Mouse (Mus musculus) kidney, embryonic 14.5 days (tissue): ENCODE measurements around the gene Cdh10. TPM values are rescaled to one million over a fixed set of nuclear protein-coding genes. Genes with fewer than 3 reads are reported as not detected.

Source experiments
- ATAC-seq: fragments of 200-750 bp; cut with Nextera tagmentation; 2 replicates; pipeline ENCODE4 v1.8.0; 2017; ENCODE audit warnings: moderate number of reproducible peaks, mild to moderate bottlenecking, moderate TSS enrichment, moderate library complexity; ENCODE audit not compliant: low FRiP score, low TSS enrichment
- H3K27ac ChIP-seq: fragments of 300-500 bp; sonication (generic); 2 replicates; pipeline ENCODE4 v1.5.1; 2014; ENCODE audit warnings: low read depth, mild to moderate bottlenecking, low read length, moderate library complexity, mixed read lengths
- H3K27me3 ChIP-seq: fragments of 300-500 bp; sonication (generic); 2 replicates; pipeline ENCODE4 v1.6.1; 2014; ENCODE audit warnings: mild to moderate bottlenecking, low read length; ENCODE audit not compliant: control insufficient read depth, insufficient read depth
- H3K36me3 ChIP-seq: fragments of 300-500 bp; sonication (generic); 2 replicates; pipeline ENCODE4 v1.6.1; 2014; ENCODE audit warnings: low read length, mixed read lengths; ENCODE audit not compliant: control insufficient read depth, insufficient read depth
- H3K4me1 ChIP-seq: fragments of 300-500 bp; sonication (generic); 2 replicates; pipeline ENCODE4 v1.6.1; 2014; ENCODE audit warnings: low read length, mixed read lengths; ENCODE audit not compliant: control insufficient read depth, insufficient read depth
- H3K4me2 ChIP-seq: fragments of 300-500 bp; sonication (generic); replicated peaks from 2 replicates; pipeline ENCODE4 v1.6.1; 2014; ENCODE audit warnings: low read depth, mild to moderate bottlenecking, low read length
- H3K4me3 ChIP-seq: fragments of 300-500 bp; sonication (generic); 2 replicates; pipeline ENCODE4 v1.5.1; 2014; ENCODE audit warnings: mild to moderate bottlenecking, low read length
- H3K9ac ChIP-seq: fragments of 300-500 bp; sonication (generic); 2 replicates; pipeline ENCODE4 v1.6.1; 2014; ENCODE audit warnings: low read depth, mild to moderate bottlenecking, low read length, moderate library complexity
- H3K9me3 ChIP-seq: fragments of 300-500 bp; sonication (generic); 2 replicates; pipeline ENCODE4 v1.6.1; 2016; ENCODE audit warnings: low read length; ENCODE audit not compliant: control insufficient read depth
- WGBS: fragments of 180-500 bp; shearing (Covaris S2); extraction: QIAGEN DNeasy Blood & Tissue Kit; methylation state at CpG from one replicate; pipeline ENCODE4 v1.1.7; 2014; 5-methylcytosine and 5-hydroxymethylcytosine counted together
- polyA plus RNA-seq: library from polyadenylated mRNA; unstranded; fragments of >200 nt; fragmentation: Nextera tagmentation; extraction: Ambion mirVana; gene quantifications from 2 replicates; pipeline ENCODE4 v1.2.1, GENCODE M21; 2014

The Cdh10 gene
- polyA plus RNA-seq, 1 experiment from 2014 or later, result 0.87 TPM

DNA sequence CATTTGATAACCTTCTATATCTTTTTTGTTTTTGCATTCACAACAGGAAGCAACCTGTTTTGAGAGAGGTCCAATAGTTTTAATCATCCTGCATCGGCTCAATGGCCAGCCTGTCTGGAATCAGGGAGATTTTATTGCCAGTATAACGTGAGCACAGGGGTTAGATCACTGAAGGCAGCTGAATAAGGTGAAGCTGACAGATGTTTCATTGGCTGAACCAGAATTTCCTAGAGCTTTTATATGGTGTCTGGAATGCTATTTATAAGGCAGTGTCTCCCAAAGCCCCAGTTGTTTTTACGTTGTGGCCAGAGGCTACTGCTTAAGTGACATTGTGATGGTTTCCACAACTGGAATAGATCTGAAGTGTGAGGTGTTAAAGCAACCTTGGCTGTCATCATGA is 214.2 kb downstream of the Cdh10 start:
- no peak for ATAC-seq
- H3K9me3 ChIP-seq, result no peaks in the 10 kb centered on the region

DNA sequence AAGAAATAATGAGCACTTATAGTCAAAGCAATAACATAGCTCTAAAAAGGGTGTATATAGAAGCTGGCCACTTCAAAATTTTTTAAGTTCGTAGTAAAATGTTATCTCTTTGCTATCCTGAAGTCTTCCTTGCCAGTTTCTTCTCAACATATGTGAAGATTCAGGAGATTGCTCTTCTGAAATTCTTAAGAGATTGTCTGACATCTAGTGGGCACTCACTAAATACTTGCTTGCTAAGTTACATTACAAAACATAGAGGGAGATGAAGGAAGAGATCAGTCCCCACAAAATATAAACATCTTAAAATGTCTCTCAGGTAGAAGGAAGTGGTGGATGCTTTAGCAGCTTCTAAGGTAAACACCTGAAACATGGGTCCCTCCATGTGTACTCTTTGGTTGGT is 221.3 kb downstream of the Cdh10 start:
- Histone ChIP-seq H3K9ac (no peak overlapping the region), H3K27ac (no peak overlapping the region), H3K9me3 (no peaks in the 10 kb centered on the region), H3K27me3 (no peaks in the 10 kb centered on the region), H3K36me3 (no peaks in the 10 kb centered on the region), H3K4me3 (no peak overlapping the region), H3K4me1 (no peaks in the 10 kb centered on the region), H3K4me2 (no peak overlapping the region)
- WGBS, result 78% methylated on average over 1 of the region's 1 CpGs
- no peak for ATAC-seq

More for the DNA sequence above, 214.2 kb downstream of the Cdh10 start:
- H3K27ac ChIP-seq, result no peak overlapping the region
- no peak overlapping the region for H3K4me3 ChIP-seq
- no peak overlapping the region for H3K9ac ChIP-seq
- H3K36me3 ChIP-seq, result no peaks in the 10 kb centered on the region
- H3K27me3 ChIP-seq, result no peaks in the 10 kb centered on the region
- WGBS, result 43% methylated on average over 3 of the region's 3 CpGs
- H3K4me2 ChIP-seq, result no peak overlapping the region
- no peaks in the 10 kb centered on the region for H3K4me1 ChIP-seq
